Mouse (Mus musculus) spleen, adult 2 months (tissue): ENCODE measurements around the gene Limd1.

Source experiments
- CTCF ChIP-seq: fragments of 200-500 bp; IDR thresholded peaks from 2 replicates; pipeline ENCODE4 v1.5.1; 2011; ENCODE audit warnings: mild to moderate bottlenecking, inconsistent platforms; ENCODE audit not compliant: insufficient read depth, insufficient read length, insufficient replicate concordance; ENCODE audit errors: extremely low read depth
- POLR2A ChIP-seq: fragments of 200-500 bp; IDR thresholded peaks from 2 replicates; pipeline ENCODE4 v1.6.1; 2011; ENCODE audit warnings: low read depth, low read length, inconsistent platforms

DNA sequence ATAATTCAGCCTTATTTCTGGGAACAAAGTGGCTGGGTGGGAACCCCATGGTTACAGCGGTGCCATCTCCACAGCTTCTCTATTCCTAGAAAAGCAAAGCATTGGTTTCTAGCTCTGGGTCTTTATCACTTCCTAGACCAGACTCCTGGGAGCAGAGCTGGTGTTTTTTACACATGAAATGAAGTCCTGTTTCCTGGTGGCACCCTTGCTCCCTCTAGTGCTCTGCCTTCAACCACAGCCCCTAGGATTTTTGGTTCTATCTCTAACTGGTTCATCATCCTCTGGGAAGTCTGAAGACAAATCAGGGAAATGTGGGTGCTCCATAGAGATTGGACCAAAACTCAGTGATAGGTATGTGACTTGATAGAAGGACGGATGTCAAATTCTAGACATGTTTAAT is 28.9 kb downstream of the Limd1 start:
- TF ChIP-seq POLR2A, result no peak
- TF ChIP-seq CTCF, result no peak
